Mouse (Mus musculus): Measurements from ENCODE around the gene Coa7. TPM values are rescaled to one million over a fixed set of nuclear protein-coding genes. Genes with fewer than 3 reads are reported as not detected.
A peak's percentile ranks its signal among the peaks of the same experiment; 100 is the strongest.

Coa7 gene
- polyA plus RNA-seq, 1 experiment, result 2.8 TPM

GRCm38 (mm10) chr4:108380146-108380545 is 52.2 kb downstream of the Coa7 start:
- peaks cover 9% of the 10 kb centered on the region for H3K27me3 ChIP-seq (ENCODE audit: control insufficient read depth, insufficient read depth, low read length)

DNA sequence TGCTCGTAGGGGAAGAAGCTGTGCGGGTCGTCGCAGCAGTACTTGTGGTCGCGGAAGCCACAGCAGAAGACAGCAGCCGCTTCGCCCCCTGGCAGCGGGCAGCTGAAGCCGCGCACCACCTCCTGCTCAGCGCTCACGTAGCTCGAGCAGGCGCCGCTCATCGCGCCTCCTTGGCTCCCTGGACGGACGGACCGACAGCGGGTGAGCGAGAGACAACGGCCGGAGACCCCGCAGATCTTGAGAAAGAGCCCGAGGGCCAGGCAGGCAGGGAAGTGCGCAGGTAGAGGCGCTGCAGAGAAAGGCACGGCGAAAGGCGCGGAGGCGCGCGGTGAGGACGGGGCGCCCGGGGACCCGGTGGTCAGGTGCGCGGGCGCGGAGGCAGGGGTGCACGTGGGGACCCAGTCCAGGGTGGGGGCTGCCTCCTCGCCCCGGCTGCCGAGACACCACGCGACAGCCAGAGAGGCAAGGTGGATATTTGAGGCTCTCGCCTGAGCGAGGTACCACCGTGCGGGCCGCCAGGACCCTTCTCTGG is 55.3 kb downstream of the Coa7 start, which contains the start of gene Shisal2a:
Shisal2a (minus strand) TSS at position 167 of the 532 bp plus-strand sequence.
- TF ChIP-seq POLR2A (IDR thresholded peaks at IDR 0.05; ENCODE audit: low read depth, low read length), result no peak
- TF ChIP-seq CTCF (IDR thresholded peaks at IDR 0.05; ENCODE audit: extremely low read depth, insufficient read depth, insufficient read length, insufficient replicate concordance), result no peak
- Histone ChIP-seq H3K4me1 (ENCODE audit: control insufficient read depth, insufficient read depth, insufficient read length) (peaks cover 7% of the 10 kb centered on the region), H3K4me3 (ENCODE audit: extremely low read depth, insufficient read depth, insufficient read length) (peak within 1 kb of the TSS; percentile 48; the same call in 1 of the 2 replicates), H3K27me3 (ENCODE audit: control insufficient read depth, insufficient read depth, low read length) (peaks cover 9% of the 10 kb centered on the region), H3K27ac (ENCODE audit: insufficient read depth, low read length) (no peak within 1 kb of the TSS), H3K36me3 (ENCODE audit: control insufficient read depth, insufficient read depth, low read length) (no peaks in the 10 kb centered on the region)
- no peak for DNase-seq (ENCODE audit: low read depth in 1 of 2, low spot score in 2 of 2)
- 5% methylated on average over 55 of the region's 55 CpGs for WGBS

More at GRCm38 (mm10) chr4:108380146-108380545, 52.2 kb downstream of the Coa7 start:
- peaks cover 4% of the 10 kb centered on the region; the same call in 1 of the 2 replicates for H3K4me1 ChIP-seq (ENCODE audit: control insufficient read depth, insufficient read depth, insufficient read length)
- H3K27ac ChIP-seq (ENCODE audit: insufficient read depth, low read length), result no peak overlapping the region
- WGBS, result 28% methylated on average over 1 of the region's 1 CpGs
- DNase-seq (ENCODE audit: low read depth in 1 of 2, low spot score in 2 of 2), result no peak
- TF ChIP-seq POLR2A (IDR thresholded peaks at IDR 0.05; ENCODE audit: low read depth, low read length), result no peak
- no peak for TF ChIP-seq CTCF (IDR thresholded peaks at IDR 0.05; ENCODE audit: extremely low read depth, insufficient read depth, insufficient read length, insufficient replicate concordance)
- H3K36me3 ChIP-seq (ENCODE audit: control insufficient read depth, insufficient read depth, low read length), result no peaks in the 10 kb centered on the region
- no peak overlapping the region for H3K4me3 ChIP-seq (ENCODE audit: extremely low read depth, insufficient read depth, insufficient read length)

- no peak for DNase-seq (ENCODE audit: low read depth in 1 of 2, low spot score in 2 of 2)
- TF ChIP-seq CTCF (IDR thresholded peaks at IDR 0.05; ENCODE audit: extremely low read depth, insufficient read depth, insufficient read length, insufficient replicate concordance) (no peak), POLR2A (IDR thresholded peaks at IDR 0.05; ENCODE audit: low read depth, low read length) (no peak)
- WGBS, result 50% methylated on average over 1 of the region's 1 CpGs
These were observed 58.1 kb downstream of the Coa7 start for GRCm38 (mm10) chr4:108386087-108386486.

DNA sequence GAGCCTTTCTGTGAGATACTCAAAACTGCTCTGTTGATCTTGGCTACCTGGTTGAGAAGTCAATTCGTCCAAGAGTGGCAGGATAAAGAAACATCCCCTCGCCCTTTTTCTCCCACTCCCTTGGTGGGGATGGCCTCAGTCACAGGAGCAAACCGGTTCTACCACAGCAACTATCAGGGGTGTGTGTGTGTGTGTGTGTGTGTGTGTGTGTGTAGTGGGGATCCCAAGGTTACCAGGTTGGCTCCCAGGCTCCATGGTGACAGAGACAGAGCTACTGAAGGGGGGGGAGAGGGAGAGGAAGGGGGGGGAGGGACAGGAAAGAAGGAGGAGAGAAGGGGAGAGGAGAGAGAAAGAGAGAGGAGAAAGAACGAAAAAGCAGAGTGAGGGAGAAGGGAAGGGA is 59.2 kb downstream of the Coa7 start:
- no peak for TF ChIP-seq CTCF (IDR thresholded peaks at IDR 0.05; ENCODE audit: extremely low read depth, insufficient read depth, insufficient read length, insufficient replicate concordance)
- no peak for TF ChIP-seq POLR2A (IDR thresholded peaks at IDR 0.05; ENCODE audit: low read depth, low read length)
- peaks cover 11% of the 10 kb centered on the region for H3K27me3 ChIP-seq (ENCODE audit: control insufficient read depth, insufficient read depth, low read length)
- peaks cover 7% of the 10 kb centered on the region for H3K4me1 ChIP-seq (ENCODE audit: control insufficient read depth, insufficient read depth, insufficient read length)
- no peak overlapping the region for H3K27ac ChIP-seq (ENCODE audit: insufficient read depth, low read length)
- no peak overlapping the region for H3K4me3 ChIP-seq (ENCODE audit: extremely low read depth, insufficient read depth, insufficient read length)
- H3K36me3 ChIP-seq (ENCODE audit: control insufficient read depth, insufficient read depth, low read length), result no peaks in the 10 kb centered on the region
- 54% methylated on average over 4 of the region's 4 CpGs for WGBS
- no peak for DNase-seq (ENCODE audit: low read depth in 1 of 2, low spot score in 2 of 2)

More at GRCm38 (mm10) chr4:108386087-108386486, 58.1 kb downstream of the Coa7 start:
- H3K36me3 ChIP-seq (ENCODE audit: control insufficient read depth, insufficient read depth, low read length), result no peaks in the 10 kb centered on the region
- peaks cover 11% of the 10 kb centered on the region for H3K27me3 ChIP-seq (ENCODE audit: control insufficient read depth, insufficient read depth, low read length)
- no peak overlapping the region for H3K27ac ChIP-seq (ENCODE audit: insufficient read depth, low read length)
- no peak overlapping the region for H3K4me3 ChIP-seq (ENCODE audit: extremely low read depth, insufficient read depth, insufficient read length)
- H3K4me1 ChIP-seq (ENCODE audit: control insufficient read depth, insufficient read depth, insufficient read length), result peaks cover 7% of the 10 kb centered on the region

DNA sequence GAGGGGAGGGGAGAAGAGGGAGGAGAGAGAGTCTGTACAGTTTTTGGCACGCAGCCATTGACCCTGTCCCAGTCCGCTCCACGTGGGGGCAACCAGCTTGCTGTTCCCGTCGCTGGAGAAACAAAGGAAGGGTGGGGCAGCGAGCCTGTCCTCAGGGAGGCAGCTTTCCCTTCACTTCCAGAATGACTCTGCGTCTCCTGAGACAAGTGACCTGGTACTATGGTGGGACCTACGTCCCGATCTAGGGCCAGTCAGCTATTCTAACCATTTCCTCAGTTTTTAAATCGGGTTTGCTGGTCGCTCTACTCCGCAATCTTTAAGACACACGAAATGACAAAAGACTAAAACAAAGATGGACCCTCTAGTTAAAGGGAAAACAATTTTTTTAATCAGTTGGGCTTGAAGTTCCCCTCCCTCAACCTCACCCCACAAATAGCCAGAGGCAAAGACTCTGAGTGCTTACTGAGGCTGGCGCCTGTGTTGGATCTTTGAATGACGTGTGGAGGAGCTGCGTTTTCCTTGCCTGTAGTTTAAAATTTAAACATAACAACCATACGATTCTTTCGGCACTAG is 59.8 kb downstream of the Coa7 start:
- DNase-seq (ENCODE audit: low read depth in 1 of 2, low spot score in 2 of 2), result no peak
- no peak for TF ChIP-seq CTCF (IDR thresholded peaks at IDR 0.05; ENCODE audit: extremely low read depth, insufficient read depth, insufficient read length, insufficient replicate concordance)
- TF ChIP-seq POLR2A (IDR thresholded peaks at IDR 0.05; ENCODE audit: low read depth, low read length), result no peak
- no peak overlapping the region for H3K27ac ChIP-seq (ENCODE audit: insufficient read depth, low read length)
- H3K4me1 ChIP-seq (ENCODE audit: control insufficient read depth, insufficient read depth, insufficient read length), result peaks cover 7% of the 10 kb centered on the region
- peaks cover 11% of the 10 kb centered on the region for H3K27me3 ChIP-seq (ENCODE audit: control insufficient read depth, insufficient read depth, low read length)
- 6% methylated on average over 18 of the region's 18 CpGs for WGBS
- H3K4me3 ChIP-seq (ENCODE audit: extremely low read depth, insufficient read depth, insufficient read length), result peak overlapping the region; percentile 10; the same call in 1 of the 2 replicates
- H3K36me3 ChIP-seq (ENCODE audit: control insufficient read depth, insufficient read depth, low read length), result no peaks in the 10 kb centered on the region

- DNase-seq (ENCODE audit: low read depth in 1 of 2, low spot score in 2 of 2), result no peak
- no peak overlapping the region for H3K27ac ChIP-seq (ENCODE audit: insufficient read depth, low read length)
- TF ChIP-seq CTCF (IDR thresholded peaks at IDR 0.05; ENCODE audit: extremely low read depth, insufficient read depth, insufficient read length, insufficient replicate concordance) (no peak), POLR2A (IDR thresholded peaks at IDR 0.05; ENCODE audit: low read depth, low read length) (no peak)
- H3K4me3 ChIP-seq (ENCODE audit: extremely low read depth, insufficient read depth, insufficient read length), result no peak overlapping the region
- H3K27me3 ChIP-seq (ENCODE audit: control insufficient read depth, insufficient read depth, low read length), result peaks cover 6% of the 10 kb centered on the region; the same call in 1 of the 2 replicates
- H3K36me3 ChIP-seq (ENCODE audit: control insufficient read depth, insufficient read depth, low read length), result no peaks in the 10 kb centered on the region
- WGBS, result 96% methylated on average over 3 of the region's 3 CpGs
- peaks cover 3% of the 10 kb centered on the region; the same call in 1 of the 2 replicates for H3K4me1 ChIP-seq (ENCODE audit: control insufficient read depth, insufficient read depth, insufficient read length)
These were observed 60.8 kb downstream of the Coa7 start for GRCm38 (mm10) chr4:108388741-108389140.

DNA sequence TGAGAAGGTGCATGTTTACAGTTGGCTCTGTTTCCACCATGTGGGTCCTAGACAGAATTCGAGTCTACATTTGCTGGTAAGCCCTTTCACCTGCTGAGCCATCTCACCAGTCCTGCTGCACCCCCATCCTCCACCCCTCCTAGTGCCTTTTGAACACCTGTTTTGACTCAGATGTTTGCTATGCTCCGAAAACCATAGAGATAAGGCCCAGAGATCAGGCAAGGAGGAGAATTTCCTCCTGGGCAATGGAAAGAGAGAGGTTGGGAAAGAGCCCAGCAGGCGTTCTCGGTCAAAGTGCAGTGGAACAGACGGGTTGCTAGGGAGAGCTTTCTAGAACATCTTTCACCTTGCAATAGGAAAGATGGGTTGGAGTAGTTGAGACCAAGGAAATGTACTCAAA is 63.2 kb downstream of the Coa7 start:
- Histone ChIP-seq H3K4me3 (ENCODE audit: extremely low read depth, insufficient read depth, insufficient read length) (no peak overlapping the region), H3K4me1 (ENCODE audit: control insufficient read depth, insufficient read depth, insufficient read length) (peaks cover 3% of the 10 kb centered on the region; the same call in 1 of the 2 replicates), H3K36me3 (ENCODE audit: control insufficient read depth, insufficient read depth, low read length) (no peaks in the 10 kb centered on the region), H3K27me3 (ENCODE audit: control insufficient read depth, insufficient read depth, low read length) (peaks cover 2% of the 10 kb centered on the region; the same call in 1 of the 2 replicates), H3K27ac (ENCODE audit: insufficient read depth, low read length) (no peak overlapping the region)
- 88% methylated on average over 5 of the region's 5 CpGs for WGBS
- DNase-seq (ENCODE audit: low read depth in 1 of 2, low spot score in 2 of 2), result no peak
- no peak for TF ChIP-seq POLR2A (IDR thresholded peaks at IDR 0.05; ENCODE audit: low read depth, low read length)
- TF ChIP-seq CTCF (IDR thresholded peaks at IDR 0.05; ENCODE audit: extremely low read depth, insufficient read depth, insufficient read length, insufficient replicate concordance), result no peak

Other genes starting within 250 kb of the Coa7 start
- gene Podn, start 231.7 kb upstream of the Coa7 start, polyA plus RNA-seq (2012; rRNA removed), result 8.0 and 8.7 TPM in 2 replicates
- 38.6 and 54.0 TPM in 2 replicates for gene Scp2, start 183.1 kb upstream of the Coa7 start, polyA plus RNA-seq (2012; rRNA removed)
- 3.4 and 4.9 TPM in 2 replicates for gene Echdc2, start 162.7 kb upstream of the Coa7 start, polyA plus RNA-seq (2012; rRNA removed)
- 0.04 TPM in 1 of 2 replicates, not detected in the other for gene Zyg11a, start 110.1 kb upstream of the Coa7 start, polyA plus RNA-seq (2012; rRNA removed)
- 4.3 and 5.5 TPM in 2 replicates for gene Zyg11b, start 27.0 kb upstream of the Coa7 start, polyA plus RNA-seq (2012; rRNA removed)
- gene Shisal2a, start 55.2 kb downstream of the Coa7 start, polyA plus RNA-seq (2012; rRNA removed), result not detected in 2 replicates
- gene Gpx7, start 78.8 kb downstream of the Coa7 start, polyA plus RNA-seq (2012; rRNA removed), result 2.7 and 2.9 TPM in 2 replicates
- gene Tut4, start 131.3 kb downstream of the Coa7 start, polyA plus RNA-seq (2012; rRNA removed), result 76.3 and 87.6 TPM in 2 replicates